Mouse (Mus musculus) lung, embryonic 15.5 days (tissue): ENCODE data around the gene Gdap1l1. TPM values are rescaled to one million over a fixed set of nuclear protein-coding genes. Genes with fewer than 3 reads are reported as not detected.
"Not testable (repeated sequence)": the region's sequence is repeated elsewhere in the genome, so short reads cannot be mapped to it uniquely, and the experiment has no call there.

Experiments used
- ATAC-seq: fragments of 200-750 bp; cut with Nextera tagmentation; 2 replicates; pipeline ENCODE4 v1.8.0; 2017; ENCODE audit warnings: moderate number of reproducible peaks, borderline replicate concordance; ENCODE audit not compliant: low FRiP score, low TSS enrichment; ENCODE audit errors: extremely low read depth
- H3K27ac ChIP-seq: fragments of 300-500 bp; sonication (generic); 2 replicates; pipeline ENCODE4 v1.5.1; 2015; ENCODE audit warnings: moderate library complexity, mild to moderate bottlenecking, inconsistent platforms
- H3K27me3 ChIP-seq: fragments of 300-500 bp; sonication (generic); 2 replicates; pipeline ENCODE4 v1.6.1; 2015; ENCODE audit warnings: inconsistent platforms
- H3K36me3 ChIP-seq: fragments of 300-500 bp; sonication (generic); 2 replicates; pipeline ENCODE4 v1.6.1; 2015; ENCODE audit warnings: inconsistent platforms
- H3K4me1 ChIP-seq: fragments of 300-500 bp; sonication (generic); 2 replicates; pipeline ENCODE4 v1.6.1; 2015; ENCODE audit warnings: inconsistent platforms
- H3K4me2 ChIP-seq: fragments of 300-500 bp; sonication (generic); 2 replicates; pipeline ENCODE4 v1.6.1; 2015; ENCODE audit warnings: inconsistent platforms, mild to moderate bottlenecking, moderate library complexity
- H3K4me3 ChIP-seq: fragments of 300-500 bp; sonication (generic); 2 replicates; pipeline ENCODE4 v1.5.1; 2015; ENCODE audit warnings: mild to moderate bottlenecking, inconsistent platforms
- H3K9ac ChIP-seq: fragments of 300-500 bp; sonication (generic); 2 replicates; pipeline ENCODE4 v1.6.1; 2015; ENCODE audit warnings: inconsistent platforms
- H3K9me3 ChIP-seq: fragments of 300-500 bp; sonication (generic); 2 replicates; pipeline ENCODE4 v1.6.1; 2016; ENCODE audit warnings: inconsistent platforms
- WGBS: fragments of 180-500 bp; shearing (Covaris S2); methylation state at CpG from one replicate; pipeline ENCODE4 v1.1.7; 2015; 5-methylcytosine and 5-hydroxymethylcytosine counted together
- polyA plus RNA-seq: library from polyadenylated mRNA; unstranded; fragments of >200 nt; fragmentation: Nextera tagmentation; extraction: Ambion mirVana; gene quantifications from 2 replicates; pipeline ENCODE4 v1.2.1, GENCODE M21; 2015

The Gdap1l1 gene
- polyA plus RNA-seq, 1 experiment from 2014 or later: 1.3 TPM

GRCm38 (mm10) chr2:163411344-163411743 is 26.9 kb upstream of the Gdap1l1 start:
- H3K4me1 ChIP-seq, H3K27ac ChIP-seq, H3K27me3 ChIP-seq, ATAC-seq, H3K9ac ChIP-seq, H3K9me3 ChIP-seq, H3K4me2 ChIP-seq, H3K4me3 ChIP-seq: not testable (repeated sequence)
- 88% methylated on average over 3 of the region's 3 CpGs for WGBS
- H3K36me3 ChIP-seq: peaks cover 67% of the 10 kb centered on the region

GRCm38 (mm10) chr2:163411840-163412239 is 26.4 kb upstream of the Gdap1l1 start:
- no peaks in the 10 kb centered on the region for H3K27me3 ChIP-seq
- WGBS: 88% methylated on average over 4 of the region's 4 CpGs
- H3K9me3 ChIP-seq: no peaks in the 10 kb centered on the region
- no peaks in the 10 kb centered on the region for H3K4me1 ChIP-seq
- no peak overlapping the region for H3K27ac ChIP-seq
- H3K4me2 ChIP-seq: no peak overlapping the region
- no peak overlapping the region for H3K4me3 ChIP-seq
- no peak for ATAC-seq
- H3K9ac ChIP-seq: no peak overlapping the region
- peaks cover 66% of the 10 kb centered on the region for H3K36me3 ChIP-seq

- Histone ChIP-seq H3K9ac (no peak overlapping the region), H3K36me3 (peaks cover 60% of the 10 kb centered on the region), H3K4me1 (peaks cover 1% of the 10 kb centered on the region; the same call in 1 of the 2 replicates), H3K4me3 (no peak overlapping the region), H3K27me3 (no peaks in the 10 kb centered on the region), H3K9me3 (no peaks in the 10 kb centered on the region), H3K27ac (no peak overlapping the region), H3K4me2 (no peak overlapping the region)
- WGBS: 93% methylated on average over 4 of the region's 4 CpGs
- no peak for ATAC-seq
Measured at GRCm38 (mm10) chr2:163412419-163412818, 25.9 kb upstream of the Gdap1l1 start.

GRCm38 (mm10) chr2:163412846-163413590 is 25.3 kb upstream of the Gdap1l1 start:
- H3K4me2 ChIP-seq: no peak overlapping the region
- no peak for ATAC-seq
- WGBS: 84% methylated on average over 9 of the region's 9 CpGs
- peaks cover 7% of the 10 kb centered on the region for H3K4me1 ChIP-seq
- no peak overlapping the region for H3K9ac ChIP-seq
- H3K27me3 ChIP-seq: no peaks in the 10 kb centered on the region
- no peak overlapping the region for H3K4me3 ChIP-seq
- H3K36me3 ChIP-seq: peaks cover 58% of the 10 kb centered on the region
- H3K9me3 ChIP-seq: no peaks in the 10 kb centered on the region
- H3K27ac ChIP-seq: no peak overlapping the region

GRCm38 (mm10) chr2:163417026-163417425 is 21.2 kb upstream of the Gdap1l1 start:
- Histone ChIP-seq H3K36me3 (peaks cover 19% of the 10 kb centered on the region), H3K9ac (no peak overlapping the region), H3K27me3 (no peaks in the 10 kb centered on the region), H3K27ac (no peak overlapping the region), H3K9me3 (no peaks in the 10 kb centered on the region), H3K4me3 (no peak overlapping the region), H3K4me2 (no peak overlapping the region), H3K4me1 (peaks cover 25% of the 10 kb centered on the region)
- WGBS: 84% methylated on average over 6 of the region's 6 CpGs
- ATAC-seq: no peak

- Histone ChIP-seq H3K9me3 (no peaks in the 10 kb centered on the region), H3K9ac (peak overlapping the region; percentile 75), H3K4me1 (peaks cover 25% of the 10 kb centered on the region), H3K27me3 (no peaks in the 10 kb centered on the region), H3K4me3 (peak overlapping the region; percentile 74), H3K27ac (no peak overlapping the region), H3K4me2 (peak overlapping the region; percentile 73), H3K36me3 (peaks cover 14% of the 10 kb centered on the region)
- ATAC-seq: no peak
Measured at GRCm38 (mm10) chr2:163417830-163418229, 20.4 kb upstream of the Gdap1l1 start.

- Histone ChIP-seq H3K4me1 (peaks cover 25% of the 10 kb centered on the region), H3K4me2 (peak overlapping the region; percentile 73), H3K9ac (peak overlapping the region; percentile 75), H3K4me3 (peak overlapping the region; percentile 74), H3K27ac (peak overlapping the region; percentile 78), H3K9me3 (no peaks in the 10 kb centered on the region), H3K27me3 (no peaks in the 10 kb centered on the region), H3K36me3 (peaks cover 10% of the 10 kb centered on the region)
- ATAC-seq: peak; percentile 54
- under 1% methylated on average over 50 of the region's 50 CpGs for WGBS
Measured at GRCm38 (mm10) chr2:163418841-163419345, 19.4 kb upstream of the Gdap1l1 start.

GRCm38 (mm10) chr2:163419346-163420045 is 18.8 kb upstream of the Gdap1l1 start:
- under 1% methylated on average over 71 of the region's 71 CpGs for WGBS
- H3K4me3 ChIP-seq: peak overlapping the region; percentile 74
- peak overlapping the region; percentile 78 for H3K27ac ChIP-seq
- peak; percentile 99 for ATAC-seq
- peak overlapping the region; percentile 75 for H3K9ac ChIP-seq
- peaks cover 5% of the 10 kb centered on the region for H3K36me3 ChIP-seq
- peaks cover 25% of the 10 kb centered on the region for H3K4me1 ChIP-seq
- H3K4me2 ChIP-seq: peak overlapping the region; percentile 73
- H3K9me3 ChIP-seq: no peaks in the 10 kb centered on the region
- H3K27me3 ChIP-seq: no peaks in the 10 kb centered on the region

GRCm38 (mm10) chr2:163420366-163420886 is 17.9 kb upstream of the Gdap1l1 start:
- no peaks in the 10 kb centered on the region for H3K27me3 ChIP-seq
- peak overlapping the region; percentile 74 for H3K4me3 ChIP-seq
- peak overlapping the region; percentile 68 for H3K9ac ChIP-seq
- no peaks in the 10 kb centered on the region for H3K36me3 ChIP-seq
- peak overlapping the region; percentile 72 for H3K4me2 ChIP-seq
- peaks cover 25% of the 10 kb centered on the region for H3K4me1 ChIP-seq
- H3K27ac ChIP-seq: no peak overlapping the region
- no peak for ATAC-seq
- 20% methylated on average over 10 of the region's 10 CpGs for WGBS
- H3K9me3 ChIP-seq: no peaks in the 10 kb centered on the region

GRCm38 (mm10) chr2:163422895-163423660 is 15.2 kb upstream of the Gdap1l1 start:
- Histone ChIP-seq H3K9ac (no peak overlapping the region), H3K27ac (no peak overlapping the region), H3K4me1 (peaks cover 17% of the 10 kb centered on the region), H3K9me3 (no peaks in the 10 kb centered on the region), H3K4me2 (no peak overlapping the region), H3K36me3 (no peaks in the 10 kb centered on the region), H3K27me3 (no peaks in the 10 kb centered on the region), H3K4me3 (no peak overlapping the region)
- no peak for ATAC-seq
- 74% methylated on average over 9 of the region's 9 CpGs for WGBS

GRCm38 (mm10) chr2:163424597-163424996 is 13.7 kb upstream of the Gdap1l1 start, which contains the start of gene Oser1:
Oser1 (minus strand) TSS chr2:163424697.
- no peaks in the 10 kb centered on the region for H3K36me3 ChIP-seq
- H3K4me3 ChIP-seq: no peak within 1 kb of the TSS
- H3K9me3 ChIP-seq: no peaks in the 10 kb centered on the region
- ATAC-seq: no peak
- H3K4me2 ChIP-seq: no peak within 1 kb of the TSS
- no peak within 1 kb of the TSS for H3K9ac ChIP-seq
- H3K27ac ChIP-seq: no peak within 1 kb of the TSS
- H3K4me1 ChIP-seq: peaks cover 12% of the 10 kb centered on the region
- H3K27me3 ChIP-seq: no peaks in the 10 kb centered on the region
- 75% methylated on average over 6 of the region's 6 CpGs for WGBS
